Mouse (Mus musculus): ENCODE measurements at regions not wholly inside any gene's neighbourhood (a gene's known extent, or its start where the extent isn't known, plus 50 kb on each side); places are given as distances from the start of the nearest gene placed in this dataset.

- intact Hi-C loops (cut with DNase I), result no loop called here
- DNase-seq (ENCODE audit: low spot score), result no peak
Observed at GRCm38 (mm10) chr13:102537424-102538242, 155.7 kb upstream of the Cd180 start.

- no peak for DNase-seq (ENCODE audit: low spot score)
- intact Hi-C loops (cut with DNase I), result no loop called here
Observed at GRCm38 (mm10) chr13:102540436-102540835, 152.9 kb upstream of the Cd180 start.

DNA sequence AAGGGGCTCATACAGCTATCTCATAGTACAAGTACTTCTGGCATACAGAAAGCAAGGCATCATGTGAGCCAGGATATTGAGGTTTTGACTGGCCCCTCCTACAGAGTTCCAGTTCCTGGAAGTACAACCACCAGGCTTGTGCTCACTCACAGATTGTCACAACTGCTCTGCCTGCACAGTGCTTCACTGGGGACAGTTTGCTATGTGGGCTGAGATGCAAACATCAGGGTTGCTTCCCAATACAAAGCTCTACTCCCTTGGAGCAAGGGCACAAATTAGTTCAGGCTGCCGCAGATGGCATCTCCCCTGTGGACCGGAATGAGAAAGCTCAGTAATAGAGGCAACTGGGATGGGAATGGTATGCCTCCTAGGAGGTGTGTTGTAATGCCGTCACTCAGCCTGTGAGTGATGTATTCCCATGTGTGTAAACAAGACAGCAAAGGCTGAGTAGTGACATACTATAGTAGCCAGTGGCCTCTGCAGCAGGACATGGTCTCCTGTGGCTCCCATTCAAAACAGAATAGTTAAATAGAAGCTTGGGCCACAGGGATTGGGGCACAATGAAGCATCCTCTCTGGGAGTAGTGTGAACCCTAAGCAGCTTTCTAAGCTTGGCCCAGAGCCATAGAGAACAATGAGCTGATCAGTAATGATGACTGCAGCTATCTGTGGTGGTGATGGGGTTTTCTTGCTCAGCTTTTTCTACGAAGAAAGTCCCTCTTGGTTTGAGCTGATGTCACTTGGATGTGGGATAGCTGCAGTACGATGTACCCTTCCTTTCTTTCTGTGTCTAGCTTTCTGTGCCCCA lies 148.8 kb upstream of the Cd180 start:
- DNase-seq (ENCODE audit: low spot score), result no peak
- intact Hi-C loops (cut with DNase I), result no loop called here

GRCm38 (mm10) chr13:102545845-102546615 lies 147.3 kb upstream of the Cd180 start:
- DNase-seq (ENCODE audit: low spot score), result no peak
- intact Hi-C loops (cut with DNase I), result no loop called here

GRCm38 (mm10) chr13:102548252-102548651 lies 145.1 kb upstream of the Cd180 start:
- intact Hi-C loops (cut with DNase I), result no loop called here
- no peak for DNase-seq (ENCODE audit: low spot score)

DNA sequence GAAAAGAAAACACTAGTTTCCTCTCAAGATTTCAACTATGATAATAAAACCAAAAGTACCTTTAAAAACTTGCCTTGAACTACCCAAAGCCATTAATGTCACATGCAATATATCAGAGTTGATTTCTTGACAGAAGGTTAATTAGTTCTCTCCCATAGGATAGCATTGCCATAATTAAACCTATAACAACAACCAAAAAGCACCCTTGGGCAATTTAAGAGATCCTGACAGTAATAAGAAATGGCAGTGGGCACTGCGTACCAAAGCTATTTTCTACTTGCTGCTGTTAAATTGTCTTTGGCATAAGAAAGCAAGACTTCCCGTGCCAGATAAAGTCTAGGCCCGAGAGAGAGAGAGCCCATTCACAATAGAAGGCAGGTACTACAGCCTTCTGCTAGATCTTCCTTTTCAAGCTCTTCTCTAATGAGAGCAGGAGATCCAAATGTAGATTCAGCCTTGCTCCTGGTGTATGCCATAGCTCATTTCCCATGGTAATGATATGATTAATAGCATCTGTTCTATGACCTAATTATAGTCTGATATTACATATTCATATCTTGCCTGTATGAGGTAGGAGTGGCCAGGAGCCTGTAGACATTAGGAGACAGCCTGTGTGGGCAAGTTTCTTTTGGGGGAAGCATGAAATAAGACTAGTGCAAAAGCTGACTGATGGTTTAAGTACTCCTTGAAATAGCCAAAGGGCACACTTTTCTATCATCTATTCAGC lies 126.3 kb upstream of the Cd180 start:
- no peak for DNase-seq (ENCODE audit: low spot score)
- intact Hi-C loops (cut with DNase I), result no loop called here

DNA sequence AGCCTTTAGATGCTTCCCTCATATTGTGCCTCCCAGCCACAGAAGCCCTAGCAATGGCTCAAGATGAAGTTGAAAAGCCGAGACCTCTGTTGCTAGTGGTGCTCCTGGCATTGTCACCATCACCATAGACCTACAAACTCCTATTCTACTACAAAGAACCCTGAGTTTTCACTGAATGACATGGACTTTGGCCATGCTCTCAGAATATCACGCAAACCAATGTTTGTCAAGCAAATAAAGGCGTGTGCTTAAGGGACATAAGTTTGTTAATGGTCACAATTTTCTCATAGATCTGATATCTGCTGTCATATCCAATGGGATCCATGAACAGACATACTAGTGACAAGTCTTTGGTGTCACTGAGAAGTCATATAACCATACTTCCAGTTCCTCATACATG lies 123.8 kb upstream of the Cd180 start:
- no peak for DNase-seq (ENCODE audit: low spot score)
- intact Hi-C loops (cut with DNase I), result no loop called here

DNA sequence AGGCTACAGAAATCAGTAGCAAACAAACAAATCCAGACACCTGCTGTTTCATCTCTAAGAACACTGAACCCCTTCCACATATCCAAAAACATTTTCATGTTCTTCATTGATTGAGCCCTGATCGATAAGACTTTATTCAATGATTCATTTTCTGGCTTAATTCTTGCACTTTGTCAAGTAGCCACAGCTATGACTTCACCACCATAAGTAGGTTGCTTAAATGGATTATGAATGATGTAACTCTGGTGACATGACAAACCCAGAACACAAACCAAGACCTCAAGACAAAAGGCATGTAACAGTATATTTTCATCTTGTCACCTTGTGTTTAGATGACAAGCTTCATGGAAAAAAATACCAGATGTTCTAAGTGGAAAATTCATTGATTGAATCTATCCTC lies 123.1 kb upstream of the Cd180 start:
- DNase-seq (ENCODE audit: low spot score), result no peak
- intact Hi-C loops (cut with DNase I), result no loop called here

GRCm38 (mm10) chr13:102573286-102573921 lies 120.0 kb upstream of the Cd180 start:
- peak; percentile 44 for DNase-seq (ENCODE audit: low spot score)
- intact Hi-C loops (cut with DNase I), result no loop called here

DNA sequence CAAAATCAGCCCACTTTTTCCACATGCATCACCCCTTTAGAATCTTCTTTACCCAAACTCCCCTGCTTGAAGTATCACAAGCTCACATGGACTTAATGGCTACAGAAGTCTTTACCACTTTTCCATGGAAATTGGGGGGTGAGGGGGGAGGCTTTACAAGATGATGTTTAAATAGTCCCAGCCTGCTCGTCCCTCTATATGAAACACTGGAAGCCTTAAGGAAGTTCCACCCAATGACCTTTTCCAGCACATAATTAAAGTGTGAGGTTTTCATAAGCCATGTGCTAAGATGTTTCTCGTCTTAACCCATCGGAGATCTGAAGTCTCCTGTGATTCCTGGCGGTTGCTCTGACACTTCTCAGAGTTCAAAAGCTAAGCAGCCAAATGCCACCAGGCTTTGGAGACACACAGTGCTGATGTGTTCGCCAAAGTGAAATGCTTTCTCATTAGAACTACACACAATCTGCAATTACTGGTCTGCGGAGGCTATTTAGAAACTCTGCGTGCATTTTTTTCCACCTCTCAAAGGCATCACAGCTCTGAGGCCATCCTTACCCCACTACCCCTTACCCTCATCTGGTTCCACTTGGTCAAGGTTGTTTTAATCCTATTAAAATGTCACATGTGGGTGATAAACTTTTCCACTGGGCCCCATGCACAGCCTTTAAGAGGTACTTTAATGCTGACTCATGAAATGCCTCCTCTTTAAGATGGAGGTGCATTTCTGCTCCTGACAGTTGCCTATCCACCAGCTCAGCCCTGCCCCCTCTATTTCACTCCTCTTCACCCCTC lies 116.3 kb upstream of the Cd180 start:
- intact Hi-C loops (cut with DNase I), result no loop called here
- DNase-seq (ENCODE audit: low spot score), result no peak

DNA sequence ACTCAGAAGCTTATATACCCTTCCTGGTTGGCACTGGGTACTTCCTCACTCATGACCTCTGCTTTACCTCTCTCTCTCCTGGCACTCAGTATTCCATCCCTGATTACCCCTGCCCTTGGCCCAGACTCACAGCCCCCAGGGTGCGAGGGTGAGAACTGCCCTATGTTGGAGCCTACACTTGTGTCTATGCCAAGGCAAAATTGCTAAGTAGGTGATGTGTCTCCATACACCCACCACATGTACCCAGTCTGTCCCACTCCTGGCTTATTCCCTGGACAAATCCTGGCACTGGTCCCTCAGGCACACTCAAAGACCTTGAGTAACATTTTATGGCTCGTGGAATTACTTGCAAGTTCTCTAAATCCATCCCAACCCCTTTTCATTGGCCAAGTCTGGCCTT lies 114.5 kb upstream of the Cd180 start:
- intact Hi-C loops (cut with DNase I), result no loop called here
- no peak for DNase-seq (ENCODE audit: low spot score)

DNA sequence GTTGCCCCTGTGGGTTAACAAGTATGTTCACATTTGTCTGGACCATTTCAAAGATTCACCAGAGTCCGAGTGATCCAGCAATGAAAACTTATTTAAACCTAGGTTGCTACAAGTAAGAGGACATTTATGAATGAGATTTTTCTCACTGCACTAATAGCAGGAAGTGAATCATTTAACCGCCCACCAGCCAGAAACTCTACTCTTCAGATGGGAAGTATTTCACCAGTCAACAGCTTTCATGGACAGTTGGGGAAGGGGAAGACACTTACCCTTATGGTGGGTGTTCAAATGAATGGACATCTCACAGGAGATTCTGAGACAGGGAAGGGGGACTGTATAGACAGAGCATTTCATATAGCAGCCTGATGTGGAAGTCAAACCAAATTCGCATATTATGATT lies 113.7 kb upstream of the Cd180 start:
- DNase-seq (ENCODE audit: low spot score), result no peak
- intact Hi-C loops (cut with DNase I), result no loop called here

DNA sequence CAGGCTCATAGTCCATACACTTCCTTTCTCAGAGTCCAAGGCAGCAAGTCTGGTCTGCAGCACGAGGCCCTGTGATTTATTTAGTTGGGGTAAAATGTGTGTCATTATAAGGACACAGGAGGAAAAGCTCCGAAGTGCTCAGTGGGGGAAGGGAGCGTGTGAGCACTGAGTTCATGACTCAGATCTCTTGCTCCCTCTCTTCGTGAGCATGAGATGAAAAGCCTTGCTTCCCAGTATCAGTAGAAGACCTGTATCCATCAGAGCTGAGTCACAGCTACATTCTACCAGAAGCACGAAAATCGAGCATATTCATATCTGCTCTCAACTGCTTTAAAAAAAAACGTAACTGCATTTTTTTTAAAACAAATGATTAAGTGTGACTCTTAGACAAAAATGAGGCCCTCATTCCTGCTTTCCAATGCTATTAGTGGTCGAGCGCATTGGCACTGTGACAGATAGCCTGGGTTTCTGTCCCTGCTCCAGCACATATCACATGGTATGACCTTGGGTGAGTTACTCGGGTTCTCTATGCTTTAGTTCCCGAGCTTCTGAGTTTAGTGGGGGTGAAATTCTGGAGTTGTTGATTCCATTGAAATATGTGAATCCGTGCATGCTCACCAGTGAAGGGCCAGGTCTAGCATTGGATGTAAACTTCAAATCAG lies 109.2 kb upstream of the Cd180 start:
- intact Hi-C loops (cut with DNase I), result no loop called here
- no peak for DNase-seq (ENCODE audit: low spot score)

GRCm38 (mm10) chr13:102586215-102586614 lies 107.1 kb upstream of the Cd180 start:
- no peak for DNase-seq (ENCODE audit: low spot score)

DNA sequence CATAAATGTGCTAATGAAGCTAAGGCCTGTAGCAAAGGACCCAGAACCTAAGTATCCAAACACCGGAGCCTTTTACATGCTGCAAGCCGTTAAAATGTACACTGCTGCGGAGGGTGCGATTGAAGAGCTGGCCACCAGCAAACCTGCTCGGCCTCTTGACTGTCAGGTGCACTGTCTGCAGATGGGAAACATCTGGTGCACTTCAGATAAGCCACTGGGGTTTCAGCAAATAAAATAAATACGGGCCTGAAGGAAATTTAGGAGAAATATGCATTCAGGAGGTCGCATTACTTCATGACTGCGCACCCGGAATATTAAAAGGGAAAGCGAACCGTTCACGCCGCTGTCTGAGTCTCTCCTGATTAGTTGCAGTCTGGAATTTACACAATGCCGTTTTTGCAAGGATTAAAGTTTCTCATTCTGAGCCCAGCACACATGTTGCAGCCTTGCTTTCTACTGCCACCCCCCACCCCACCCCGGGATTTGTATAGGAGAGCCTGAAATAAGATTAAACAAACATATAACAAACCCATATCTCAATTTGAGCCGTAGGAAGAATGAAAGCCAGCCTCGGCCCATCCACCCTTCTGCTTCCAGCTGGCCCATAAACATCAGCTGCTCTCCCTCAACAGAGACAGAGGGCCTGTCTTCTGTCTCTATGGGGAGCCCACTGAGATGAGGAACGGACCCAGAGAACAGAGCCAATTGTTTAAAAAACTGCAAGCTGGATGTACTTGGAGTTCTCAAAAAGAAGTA lies 103.5 kb upstream of the Cd180 start:
- intact Hi-C loops (cut with DNase I), result loop anchor here (10.0 kb wide), 1 partner anchor 595 kb away; no protein-coding TSS in a partner anchor
- DNase-seq (ENCODE audit: low spot score), result no peak

More at GRCm38 (mm10) chr13:102586215-102586614, 107.1 kb upstream of the Cd180 start:
- intact Hi-C loops (cut with DNase I), result no loop called here

DNA sequence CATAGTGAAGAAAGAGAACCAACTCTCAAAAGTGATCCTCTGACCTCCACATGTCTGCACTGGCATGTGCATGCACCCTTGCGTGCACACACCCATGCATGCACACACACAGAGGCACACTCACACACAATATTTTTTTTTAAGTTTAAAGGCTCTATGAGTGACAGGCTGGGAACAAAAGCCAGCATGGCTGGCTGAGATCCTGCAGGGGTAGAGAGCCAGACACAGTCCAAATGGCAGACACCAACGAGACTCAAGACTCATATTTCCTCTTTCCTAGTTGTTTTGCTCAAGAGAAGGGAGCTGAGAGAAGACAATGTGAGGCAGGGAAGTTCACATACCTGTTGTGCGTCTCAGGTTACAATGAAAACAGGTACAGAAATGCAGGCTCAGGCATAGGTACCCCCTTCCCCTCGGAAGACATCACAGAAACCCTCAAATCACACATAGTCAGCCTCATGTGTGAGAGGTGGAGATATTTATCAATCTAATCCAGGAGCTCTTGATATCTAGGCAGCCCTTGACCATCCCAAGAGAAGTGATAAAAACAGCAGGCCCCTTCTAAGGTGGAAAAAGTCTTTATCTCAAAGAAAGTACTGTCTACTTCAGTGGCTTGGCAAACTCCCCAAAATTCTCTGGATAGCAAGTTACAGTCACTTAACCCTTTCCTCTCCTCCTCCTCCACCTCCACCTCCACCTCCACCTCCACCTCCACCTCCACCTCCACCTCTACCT lies 101.4 kb upstream of the Cd180 start:
- intact Hi-C loops (cut with DNase I), result loop anchor here (10.0 kb wide), 1 partner anchor 597 kb away; no protein-coding TSS in a partner anchor
- no peak for DNase-seq (ENCODE audit: low spot score)
